Mouse (Mus musculus) heart, adult 8-10 months (tissue): ENCODE measurements around the gene Nup50. TPM values are rescaled to one million over a fixed set of nuclear protein-coding genes. Genes with fewer than 3 reads are reported as not detected.
"Not testable (repeated sequence)": the region's sequence is repeated elsewhere in the genome, so short reads cannot be mapped to it uniquely, and the experiment has no call there.

Source experiments
- DNase-seq: peaks from one replicate; pipeline ENCODE4 v3.0.0; 2022; ENCODE audit warnings: low spot score
- total RNA-seq, 4 experiments: library from RNA; stranded (reverse); gene quantifications; 2 replicates each; pipeline ENCODE4 v1.2.4; 2022

Nup50 gene
- total RNA-seq = 10 to 100 TPM; 14.8 to 16.6 (median 15.9) TPM

DNA sequence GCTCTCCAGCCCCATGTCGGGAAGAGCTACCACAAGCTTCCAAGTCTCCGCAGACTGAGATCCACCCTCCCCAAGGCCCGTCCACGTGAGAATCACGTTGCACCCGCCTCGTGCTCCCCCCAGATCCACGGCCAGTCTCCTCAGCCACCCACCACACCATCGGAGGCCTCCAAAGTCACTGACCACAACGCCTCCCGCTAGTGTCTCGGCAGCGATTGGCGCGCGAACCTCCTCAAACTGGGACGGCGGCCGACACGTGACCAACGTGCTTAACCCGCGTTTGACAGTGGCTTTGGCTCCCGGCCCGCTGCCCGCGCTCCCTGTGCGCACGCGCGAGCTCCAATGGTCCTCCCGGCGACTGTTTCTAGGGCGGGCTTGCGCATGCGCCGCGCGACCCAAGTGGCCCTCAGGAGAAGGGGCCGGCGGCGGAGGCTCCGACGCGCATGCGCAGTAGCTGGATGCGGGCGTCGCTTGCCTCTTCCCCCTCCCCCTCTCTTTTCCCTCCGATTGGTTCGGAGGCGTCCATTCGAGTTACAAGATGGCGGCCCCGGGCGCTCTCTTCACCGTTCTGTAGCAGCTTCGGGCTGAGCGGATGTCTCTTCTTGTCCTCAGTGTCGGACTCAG lies at the start of gene Nup50:
Nup50 (plus strand) TSS at position 528 of the 624 bp plus-strand sequence.
- DNase-seq = peak; percentile 100

DNA sequence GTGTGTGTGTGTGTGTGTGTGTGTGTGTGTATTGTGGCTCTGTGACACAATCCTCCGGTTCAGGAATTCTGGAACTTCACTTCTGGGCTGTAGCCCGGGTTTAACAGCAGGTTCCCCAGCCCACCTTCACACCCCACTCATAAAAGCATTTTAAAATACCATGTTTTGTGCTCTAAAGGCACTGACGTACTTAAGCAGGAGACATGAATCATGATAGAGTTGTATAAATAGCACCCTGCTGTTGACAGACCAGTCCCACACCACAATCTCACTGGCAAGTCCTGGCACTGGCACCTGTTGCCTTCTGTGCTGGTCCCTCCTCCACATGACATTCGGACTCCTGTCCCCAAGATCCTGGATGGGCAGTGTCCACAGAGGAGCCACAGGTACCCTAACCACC lies 49.3 kb upstream of the Nup50 start:
- DNase-seq = no peak

DNA sequence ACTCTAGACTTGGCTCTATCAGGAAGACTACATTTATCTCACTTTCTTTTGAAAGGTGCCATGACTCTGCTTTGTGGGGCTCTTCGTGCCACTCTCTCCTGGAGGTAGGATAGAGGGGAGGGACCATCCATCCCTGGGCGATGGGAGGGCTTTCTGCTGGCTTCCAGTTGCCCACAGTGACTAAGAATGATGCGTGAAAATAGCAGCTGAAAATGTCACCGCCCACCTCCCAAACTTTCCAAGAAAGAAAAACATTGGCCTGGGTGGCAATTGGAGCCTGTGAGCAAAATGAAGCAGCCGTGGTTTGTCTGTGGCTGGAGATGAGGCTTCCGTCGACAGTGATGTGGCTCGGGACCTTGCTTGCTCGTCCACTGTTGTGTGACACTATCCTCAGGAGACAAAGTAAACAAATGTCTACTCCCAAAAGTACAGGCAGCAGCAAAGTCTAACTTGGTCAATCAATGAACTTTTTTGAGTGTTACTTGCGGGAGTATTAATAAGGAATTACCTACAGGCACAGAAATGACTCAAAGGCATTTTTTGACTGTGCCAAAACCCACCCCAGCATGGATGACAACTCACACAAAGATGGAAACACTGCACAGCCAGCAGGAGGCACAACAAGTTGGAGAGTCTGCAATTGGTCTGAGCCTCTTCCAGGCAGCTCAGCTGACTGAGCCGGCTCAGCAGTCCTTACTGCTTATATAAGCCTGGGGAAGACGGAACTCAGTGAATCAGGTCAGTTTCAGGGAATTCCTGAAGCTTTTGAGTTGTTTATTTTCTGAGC lies 46.0 kb upstream of the Nup50 start:
- no peak for DNase-seq

DNA sequence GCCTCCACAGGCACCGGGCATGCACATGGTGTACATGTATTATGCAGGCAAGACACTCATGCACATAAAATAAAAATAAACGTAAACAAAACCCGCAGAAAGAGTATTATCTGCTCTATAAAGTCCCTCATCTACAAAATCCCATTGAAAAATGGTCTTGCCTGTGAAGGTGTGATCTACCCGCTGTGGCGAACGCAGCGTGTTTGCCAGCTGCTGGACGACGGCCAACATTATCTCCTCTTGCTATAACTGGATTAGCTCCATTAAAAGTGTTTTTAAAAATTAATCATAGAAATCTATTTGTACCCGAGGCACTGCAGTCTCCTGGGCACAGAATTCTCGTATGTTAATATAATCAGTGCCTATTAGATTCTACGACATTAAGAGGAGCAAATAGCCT lies 35.1 kb upstream of the Nup50 start:
- DNase-seq = no peak

DNA sequence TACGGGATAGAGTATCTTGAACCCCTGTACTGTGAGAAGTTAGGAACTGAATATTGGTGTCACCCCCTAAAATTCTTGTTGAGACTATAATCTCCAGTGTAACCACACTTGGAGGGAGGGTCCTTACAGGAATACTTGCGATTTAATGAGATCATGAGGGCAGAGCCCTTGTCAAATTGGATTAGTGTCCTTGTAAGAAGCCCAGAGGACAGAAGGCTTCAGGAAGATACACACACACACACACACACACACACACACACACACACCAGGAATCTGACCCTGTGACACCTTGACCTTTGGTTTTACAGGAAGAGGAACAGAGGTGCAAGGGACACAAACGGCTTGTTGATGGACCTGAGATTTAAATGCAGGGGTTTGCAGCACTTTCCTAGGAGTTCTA lies 32.0 kb upstream of the Nup50 start:
- DNase-seq = no peak

DNA sequence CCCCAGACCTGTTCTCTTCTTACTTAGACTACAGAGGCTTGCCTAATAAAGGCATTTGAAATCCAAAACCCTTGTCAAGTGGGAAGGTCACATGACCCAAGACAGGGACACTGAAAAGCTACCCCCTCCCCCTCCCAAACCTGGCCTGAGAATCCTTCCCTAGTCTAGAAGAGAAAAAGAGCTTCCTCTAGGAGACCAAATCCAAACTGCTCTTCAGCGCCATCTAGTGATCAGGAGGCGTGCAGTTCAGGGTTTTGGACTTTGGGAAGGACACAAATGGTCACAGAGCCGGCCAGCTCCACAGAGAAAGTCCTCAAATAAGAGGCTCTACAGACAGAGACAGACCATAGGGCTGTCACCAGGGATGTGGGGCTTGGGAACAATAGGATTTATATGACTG lies 31.6 kb upstream of the Nup50 start:
- peak; percentile 69 for DNase-seq

DNA sequence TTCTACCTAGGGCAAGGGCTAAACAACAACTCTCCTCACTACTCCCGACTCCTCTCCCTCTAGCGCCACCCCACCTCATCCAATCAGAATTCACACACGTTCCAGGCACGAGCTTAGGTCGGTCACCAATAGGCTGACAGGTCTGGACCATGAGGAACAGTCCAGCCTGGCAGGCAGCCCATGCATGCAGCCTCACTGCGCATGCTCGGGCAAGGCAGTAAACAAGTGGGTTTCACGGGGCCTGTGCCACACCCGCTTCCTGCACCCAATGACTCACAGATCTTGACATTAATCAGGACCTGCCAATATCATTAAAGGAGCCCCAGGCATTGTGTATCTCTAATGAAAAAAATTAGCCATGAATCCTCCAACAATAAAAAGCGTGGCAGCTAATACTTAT lies 27.0 kb upstream of the Nup50 start:
- not testable (repeated sequence) for DNase-seq

DNA sequence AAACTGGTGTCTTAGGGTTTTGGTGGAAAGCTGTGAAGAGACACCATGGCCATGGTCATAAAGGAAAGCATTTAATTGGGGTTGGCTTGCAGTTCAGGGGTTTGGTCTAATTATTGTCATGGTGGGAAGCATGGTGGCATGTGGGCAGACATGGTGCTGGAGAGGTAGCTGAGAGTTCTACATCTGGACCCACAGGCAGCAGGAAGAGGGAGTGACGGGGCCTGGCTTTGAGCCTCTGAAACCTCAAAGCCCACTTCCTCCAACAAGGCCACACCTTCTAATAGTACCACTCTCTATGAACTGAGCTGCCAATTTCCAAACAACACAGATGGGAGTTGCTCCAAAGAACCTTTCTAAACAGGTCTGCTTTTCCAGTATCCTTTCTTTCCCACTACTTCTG lies 26.5 kb upstream of the Nup50 start:
- no peak for DNase-seq

DNA sequence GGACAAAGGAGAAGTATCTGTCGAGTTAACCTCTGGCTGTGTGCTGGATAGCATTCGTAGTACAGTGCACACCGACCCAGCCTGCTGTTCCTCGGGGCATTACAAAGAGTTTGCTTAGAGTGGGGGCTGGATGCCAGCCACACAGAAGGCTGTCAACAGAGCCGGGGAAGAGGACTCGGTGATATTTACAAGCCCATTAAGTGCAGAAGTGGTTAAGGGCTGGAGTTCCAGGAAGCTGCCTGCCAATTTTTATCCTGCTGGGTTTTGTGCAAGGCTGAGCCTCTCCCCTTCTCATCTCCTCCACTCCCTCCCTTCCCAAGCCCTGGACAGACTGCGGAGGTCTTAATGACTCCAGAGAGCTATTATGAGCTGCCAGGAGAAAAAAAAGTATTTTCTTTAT lies 25.1 kb upstream of the Nup50 start:
- no peak for DNase-seq

DNA sequence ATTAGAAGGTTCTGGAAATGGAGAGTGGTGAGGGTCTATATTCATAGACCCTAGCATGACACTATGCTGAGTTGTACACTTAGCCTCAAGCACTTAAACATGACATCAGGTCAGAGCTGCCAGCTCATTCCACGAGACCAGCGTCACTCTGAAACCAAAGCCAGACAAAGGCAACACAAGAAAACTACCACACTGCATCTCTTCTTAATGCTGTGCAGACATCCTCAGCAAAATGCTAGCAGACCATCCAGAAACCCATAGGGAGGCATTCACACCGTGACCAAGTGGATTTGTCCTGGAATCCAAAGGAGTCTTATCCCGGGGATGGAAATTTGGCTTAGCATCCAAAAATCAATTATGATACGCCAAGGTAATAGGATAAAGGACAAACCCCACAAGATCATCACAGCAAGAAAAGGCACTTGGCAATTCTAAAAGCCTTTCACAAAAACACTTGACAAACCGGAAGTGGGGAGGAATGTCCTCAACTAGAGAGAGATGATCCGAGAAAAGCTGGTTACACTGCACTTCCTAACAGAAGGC lies 19.3 kb upstream of the Nup50 start:
- DNase-seq = no peak

DNA sequence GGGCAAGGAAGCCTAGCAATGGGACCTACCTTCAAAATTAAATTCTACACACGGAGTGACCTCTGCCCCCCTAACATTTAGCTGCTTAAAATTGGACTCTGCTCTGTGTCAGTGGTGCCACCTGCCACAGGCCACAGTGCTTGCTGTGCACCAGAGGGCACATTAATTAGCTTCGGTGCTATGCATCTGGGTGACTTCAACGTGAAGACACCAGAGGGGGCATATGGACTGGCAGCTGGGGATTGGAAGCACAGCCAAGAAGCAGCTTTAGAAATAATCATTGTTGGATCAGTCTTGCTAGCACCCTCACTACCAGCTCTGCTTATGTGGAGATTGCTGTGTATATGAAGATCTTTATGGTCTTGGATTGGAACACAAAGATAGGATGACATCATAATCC lies 10.0 kb upstream of the Nup50 start:
- DNase-seq = no peak

DNA sequence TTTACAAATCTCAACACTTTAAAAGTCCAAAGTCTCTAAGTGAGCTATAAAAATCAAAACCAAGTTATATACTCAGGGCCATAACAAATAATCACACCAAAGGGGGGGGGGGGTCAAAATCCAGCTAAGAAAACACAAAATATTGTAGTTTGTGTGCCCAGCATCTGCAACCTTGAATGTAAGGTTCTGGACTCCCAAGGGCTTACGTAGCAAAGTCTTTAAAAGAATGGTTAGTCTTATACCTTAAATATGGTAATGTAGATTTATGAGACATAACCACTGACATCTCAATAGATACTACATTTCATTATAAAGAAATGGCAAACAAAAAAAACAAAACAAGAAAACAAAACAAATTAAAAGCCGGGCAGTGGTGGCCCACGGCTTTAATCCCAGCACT lies 3.3 kb upstream of the Nup50 start, which contains the start of gene Gm29666:
Gm29666 (minus strand) TSS at position 101 of the 400 bp plus-strand sequence.
- no peak for DNase-seq

DNA sequence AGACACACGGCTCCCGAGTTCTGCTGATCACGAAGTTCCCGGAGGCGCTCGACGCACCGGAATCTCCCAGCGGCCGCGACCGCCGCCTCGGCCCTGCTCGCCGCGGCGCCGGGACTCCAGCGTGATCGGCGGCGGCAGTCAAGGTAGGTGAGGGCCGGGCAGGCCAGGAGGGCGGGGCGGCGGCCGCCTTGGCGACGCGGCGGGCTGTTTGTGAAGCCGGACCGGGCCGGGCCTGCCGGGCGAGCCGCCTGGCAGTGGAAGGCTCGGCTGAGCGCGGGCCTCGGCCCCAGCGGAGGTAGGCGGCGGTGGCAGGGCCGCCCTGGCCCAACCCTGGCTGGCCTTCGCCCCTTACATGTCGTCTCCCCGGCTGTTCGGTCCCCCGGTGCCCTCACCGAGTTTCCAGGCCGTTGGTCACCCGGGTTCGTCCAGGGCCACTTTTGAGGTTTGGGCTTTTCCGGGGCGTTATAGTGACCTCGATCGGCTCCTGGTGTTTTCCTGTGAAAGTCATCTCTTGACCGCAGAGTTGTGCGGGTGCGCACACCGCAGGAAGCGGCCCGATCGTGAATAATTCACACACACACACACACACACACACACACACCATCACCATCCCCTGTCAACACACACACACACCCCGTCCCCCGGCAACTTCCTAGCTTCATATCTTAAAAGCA lies 434 bp downstream of the Nup50 start:
- peak; percentile 32 for DNase-seq

DNA sequence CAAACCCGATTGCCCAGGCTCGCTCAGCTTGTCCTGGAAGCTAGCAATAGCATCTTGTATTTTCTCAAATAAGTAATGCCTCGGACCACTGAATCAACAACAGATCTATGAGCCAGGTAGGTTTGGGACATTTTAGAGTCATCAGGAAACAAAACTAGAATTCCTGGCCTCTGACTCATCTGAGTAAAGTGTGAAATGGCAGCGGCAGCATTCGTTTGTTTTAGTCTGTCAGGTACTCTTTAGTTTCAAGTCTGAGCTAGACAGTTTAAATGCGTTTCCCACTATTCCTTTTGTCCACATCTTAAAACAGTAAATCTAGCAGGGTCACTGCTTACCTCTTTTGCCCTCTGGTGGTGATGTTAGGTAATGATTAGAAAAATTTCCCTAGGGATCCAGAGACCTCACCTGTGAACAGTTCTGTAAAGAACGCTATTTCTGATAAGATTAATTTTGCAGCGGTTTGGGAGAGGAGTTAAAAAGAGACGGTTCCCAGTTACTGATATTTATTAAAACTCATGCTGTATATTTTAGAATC lies 1.6 kb downstream of the Nup50 start:
- DNase-seq = peak; percentile 56

DNA sequence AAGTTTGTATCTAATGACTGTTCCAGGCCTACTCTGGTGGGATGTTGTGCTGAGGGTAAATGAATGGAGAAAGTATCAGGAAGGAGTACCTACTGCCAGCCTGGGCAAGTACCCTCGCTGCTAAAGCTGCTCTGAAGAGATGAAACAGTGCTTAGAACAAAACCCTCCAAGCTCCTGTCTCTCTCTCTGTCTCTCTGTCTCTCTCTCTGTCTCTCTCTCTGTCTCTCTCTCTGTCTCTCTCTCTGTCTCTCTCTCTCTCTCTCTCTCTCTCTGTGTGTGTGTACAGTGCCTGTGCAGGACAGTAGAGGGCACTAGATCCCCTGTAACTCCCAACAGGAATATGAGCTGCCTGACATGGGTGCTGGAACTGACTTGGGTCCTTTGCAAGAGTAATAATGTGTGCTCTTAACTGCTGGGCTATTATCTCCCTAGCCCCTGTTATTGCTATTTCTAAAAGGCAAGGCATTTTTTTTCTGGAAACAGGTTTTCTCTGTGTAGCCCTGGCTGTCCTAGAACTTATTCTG lies 2.3 kb downstream of the Nup50 start:
- no peak for DNase-seq

DNA sequence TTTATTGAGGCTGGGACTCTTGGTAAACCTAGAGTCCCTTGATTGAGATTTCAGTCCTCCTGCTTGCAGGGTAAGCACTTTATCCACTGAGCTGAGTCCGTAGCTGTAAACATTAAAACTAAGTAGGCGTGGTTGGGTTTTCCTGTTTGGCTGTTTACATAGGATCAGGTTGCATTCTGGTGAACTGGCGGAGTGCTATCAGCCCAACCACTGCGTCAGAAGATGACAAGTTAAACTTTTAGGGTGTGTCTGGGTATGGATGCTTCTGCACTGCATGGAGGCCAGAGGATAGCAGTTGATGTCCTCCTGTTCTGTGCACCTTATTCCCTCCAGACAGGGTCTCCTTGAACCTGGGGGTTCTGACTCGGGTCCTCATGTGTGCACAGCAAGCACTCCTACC lies 9.1 kb downstream of the Nup50 start:
- DNase-seq = no peak

DNA sequence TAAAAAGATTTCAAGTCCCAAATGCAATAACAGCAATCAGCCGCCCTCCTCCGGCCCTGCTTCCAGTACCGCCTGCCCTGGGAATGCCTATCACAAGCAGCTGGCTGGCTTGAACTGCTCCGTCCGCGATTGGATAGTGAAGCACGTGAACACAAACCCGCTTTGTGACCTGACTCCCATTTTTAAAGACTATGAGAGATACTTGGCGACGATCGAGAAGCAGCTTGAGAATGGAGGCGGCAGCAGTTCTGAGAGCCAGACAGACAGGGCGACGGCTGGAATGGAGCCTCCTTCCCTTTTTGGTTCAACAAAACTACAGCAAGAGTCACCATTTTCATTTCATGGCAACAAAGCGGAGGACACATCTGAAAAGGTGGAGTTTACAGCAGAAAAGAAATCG lies 11.7 kb downstream of the Nup50 start:
- no peak for DNase-seq

DNA sequence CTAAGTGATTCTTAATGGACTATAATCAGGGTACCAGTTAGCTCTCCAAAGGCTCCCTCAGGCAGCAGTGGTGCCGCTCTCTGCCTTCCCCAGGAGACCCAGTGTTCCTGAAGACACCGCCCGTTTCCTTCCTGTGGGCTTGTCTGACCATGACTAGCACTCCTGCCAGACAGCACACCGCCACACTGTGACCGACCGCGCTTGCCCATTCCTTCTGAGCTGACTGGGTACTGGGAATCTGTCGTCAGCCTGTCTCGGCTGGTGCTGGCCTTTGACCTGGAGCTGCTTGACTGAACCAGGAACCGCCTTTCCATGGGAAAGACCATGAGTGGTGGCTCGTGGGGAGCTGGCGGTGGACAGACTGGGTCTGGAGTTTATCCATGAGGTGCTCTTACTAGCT lies 16.9 kb downstream of the Nup50 start:
- no peak for DNase-seq

DNA sequence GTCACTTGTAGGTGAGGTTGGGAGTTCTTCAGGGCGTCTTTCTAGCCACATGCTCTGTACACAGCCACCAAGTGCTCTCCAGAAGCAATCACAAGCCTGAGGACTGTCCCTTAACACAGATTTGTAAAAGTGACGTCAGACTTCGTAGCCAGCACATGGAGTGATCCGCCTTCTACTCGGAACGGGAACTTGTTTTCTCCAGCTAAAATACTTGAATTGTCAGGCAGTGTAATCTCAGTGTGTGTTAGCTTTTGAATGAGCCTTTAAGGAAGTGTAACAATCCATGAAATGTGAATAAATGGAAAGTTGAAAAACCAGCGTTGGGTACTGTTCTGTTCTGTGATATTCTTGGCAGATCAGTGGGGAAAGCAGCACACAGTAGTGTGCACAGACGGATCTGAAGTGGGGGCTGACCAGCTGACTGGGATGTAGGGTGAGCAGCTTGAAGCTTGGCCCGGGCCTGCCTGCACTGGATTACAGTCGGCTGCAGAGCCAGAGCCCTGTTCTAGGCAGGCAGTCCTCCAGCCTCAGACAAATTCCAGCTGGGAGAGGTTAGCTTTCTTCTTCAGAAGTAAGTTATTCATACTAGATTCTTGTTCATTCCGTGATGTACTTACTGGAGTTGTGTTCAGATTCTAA lies 19.6 kb downstream of the Nup50 start:
- peak; percentile 21 for DNase-seq

DNA sequence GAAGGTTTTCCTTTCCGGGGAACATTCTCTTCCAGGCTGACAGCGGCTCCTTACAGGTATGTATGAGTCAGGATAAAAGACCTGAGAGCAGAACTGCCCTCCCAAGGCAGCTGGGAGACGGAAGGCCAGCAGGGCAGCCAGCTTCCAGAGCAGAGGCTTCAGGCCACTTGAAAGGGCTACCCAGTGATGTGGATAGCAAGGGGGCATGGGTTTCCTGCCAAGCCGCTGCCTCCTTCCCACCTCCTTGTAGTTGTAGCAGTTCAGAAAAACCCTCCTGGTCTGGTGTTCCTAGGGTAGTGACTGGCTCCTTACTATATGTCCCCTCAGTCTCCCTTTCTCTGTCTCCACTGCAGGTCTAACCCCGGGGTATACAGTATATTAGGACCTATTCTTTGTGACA lies 21.1 kb downstream of the Nup50 start:
- no peak for DNase-seq

DNA sequence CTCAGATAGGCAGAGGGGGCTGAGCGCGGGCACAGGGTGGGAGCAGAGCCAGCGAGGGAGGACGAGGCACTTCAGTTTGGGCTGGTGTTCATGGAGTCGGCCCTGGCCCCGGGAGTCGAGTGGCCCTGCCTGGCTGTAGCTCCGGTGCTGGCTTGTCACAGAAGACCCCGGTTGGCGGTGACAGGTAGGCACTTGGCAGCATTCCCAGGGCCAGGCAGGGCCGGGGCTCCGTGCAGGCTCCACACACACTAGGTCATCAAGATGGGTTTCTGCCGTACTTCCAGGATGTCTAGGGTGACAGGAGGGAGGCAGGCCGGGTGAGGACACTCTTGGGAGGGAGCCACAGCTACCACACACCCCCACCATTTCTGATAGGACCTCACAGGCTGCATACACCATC lies 25.8 kb downstream of the Nup50 start:
- no peak for DNase-seq

DNA sequence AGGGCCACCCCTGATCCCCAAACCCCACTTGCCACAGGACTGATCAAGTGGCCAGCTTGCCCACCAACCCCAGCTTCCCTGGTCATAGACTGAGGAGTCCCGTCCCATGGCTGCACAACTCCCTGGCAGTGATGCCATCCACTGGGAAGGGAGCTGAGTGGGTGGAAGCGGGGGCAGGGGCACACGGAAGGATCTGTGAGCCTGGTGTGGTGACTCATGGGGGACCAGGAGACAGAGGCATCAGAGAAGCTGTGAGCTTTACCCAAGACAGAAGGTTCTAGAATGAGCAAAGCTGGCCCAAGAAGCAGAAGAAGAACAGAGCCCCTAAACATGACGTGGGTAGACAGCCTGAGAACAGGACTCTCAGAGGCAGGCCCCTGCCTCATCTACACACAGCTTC lies 26.8 kb downstream of the Nup50 start:
- DNase-seq = no peak
